Mouse (Mus musculus): ENCODE results near the gene Gm12886. TPM values are rescaled to one million over a fixed set of nuclear protein-coding genes. Genes with fewer than 3 reads are reported as not detected.

Gene Gm12886
- polyA plus RNA-seq (2015; fragmentation: Nextera tagmentation; extraction: Ambion mirVana): not detected in 2 replicates

DNA sequence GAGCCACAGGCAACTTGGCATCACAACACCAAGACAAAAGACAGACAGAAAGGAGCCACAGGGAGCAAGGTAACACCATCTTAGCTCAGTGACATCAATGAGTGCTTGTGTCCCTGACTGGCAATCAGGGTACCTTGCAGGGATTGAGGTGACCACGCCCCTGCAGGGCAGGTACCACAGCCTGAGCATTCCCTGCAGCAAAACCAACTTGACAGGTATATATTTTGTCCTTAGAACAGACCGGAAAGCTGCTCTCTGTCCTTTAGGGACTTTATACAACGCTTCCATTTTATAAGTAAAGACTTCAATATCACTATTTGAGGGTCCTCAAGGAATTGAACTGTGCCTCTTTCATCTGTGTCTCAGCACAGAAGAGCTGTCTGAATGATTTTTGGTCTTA is at the start of gene Gm12886:
Gm12886 (minus strand) TSS at position 101 of the 400 bp plus-strand sequence.
- no peak within 1 kb of the TSS for H3K9ac ChIP-seq
- H3K27me3 ChIP-seq (replicated peaks): no peaks in the 10 kb centered on the region
- no peaks in the 10 kb centered on the region for H3K9me3 ChIP-seq
- no peaks in the 10 kb centered on the region for H3K4me1 ChIP-seq (replicated peaks)
- ATAC-seq: no peak
- no peak within 1 kb of the TSS for H3K27ac ChIP-seq
- 64% methylated on average over 3 of the region's 3 CpGs for WGBS
- no peak within 1 kb of the TSS for H3K4me3 ChIP-seq (replicated peaks)
- no peak within 1 kb of the TSS for H3K4me2 ChIP-seq (replicated peaks)
- no peaks in the 10 kb centered on the region for H3K36me3 ChIP-seq

Other genes with a start within 250 kb of the Gm12886 start
- 22.2 and 23.0 TPM in 2 replicates for gene Rlf, start 208.0 kb downstream of the Gm12886 start, polyA plus RNA-seq (2015; fragmentation: Nextera tagmentation; extraction: Ambion mirVana)
- not detected in 2 replicates for gene Gm12888, start 98.2 kb downstream of the Gm12886 start, polyA plus RNA-seq (2015; fragmentation: Nextera tagmentation; extraction: Ambion mirVana)
- not detected in 2 replicates for gene Gm12887, start 199.0 kb upstream of the Gm12886 start, polyA plus RNA-seq (2015; fragmentation: Nextera tagmentation; extraction: Ambion mirVana)